Mouse (Mus musculus) ZHBTc4 (cell line): ENCODE results near the gene A930004D18Rik.

Source experiments
- DNase-seq: peaks from one replicate; pipeline ENCODE4 v3.0.0-alpha.2; 2011; ENCODE audit warnings: low read depth, low spot score

A930004D18Rik gene

GRCm38 (mm10) chr2:18038141-18038752 lies 710 bp upstream of the A930004D18Rik start:
- DNase-seq: no peak

GRCm38 (mm10) chr2:18034371-18035250 lies 2.9 kb downstream of the A930004D18Rik start:
- DNase-seq: no peak

GRCm38 (mm10) chr2:18033166-18034108 lies 4.1 kb downstream of the A930004D18Rik start:
- no peak for DNase-seq

GRCm38 (mm10) chr2:18032538-18032895 lies 5.0 kb downstream of the A930004D18Rik start:
- no peak for DNase-seq

- peak; percentile 90 for DNase-seq
These were observed 5.6 kb downstream of the A930004D18Rik start for GRCm38 (mm10) chr2:18031831-18032537.

- DNase-seq: peak; percentile 70
These were observed 6.2 kb downstream of the A930004D18Rik start for GRCm38 (mm10) chr2:18031271-18031821.

- no peak for DNase-seq
These were observed 7.0 kb downstream of the A930004D18Rik start for GRCm38 (mm10) chr2:18030581-18030980.

- no peak for DNase-seq
These were observed 7.9 kb downstream of the A930004D18Rik start for GRCm38 (mm10) chr2:18029656-18030055.

GRCm38 (mm10) chr2:18028140-18029021 lies 9.2 kb downstream of the A930004D18Rik start:
- peak; percentile 92 for DNase-seq

GRCm38 (mm10) chr2:18027448-18028139 lies 9.9 kb downstream of the A930004D18Rik start:
- DNase-seq: peak; percentile 100

- DNase-seq: peak; percentile 85
These were observed 11.2 kb downstream of the A930004D18Rik start for GRCm38 (mm10) chr2:18026116-18026947.

- DNase-seq: no peak
These were observed 11.8 kb downstream of the A930004D18Rik start for GRCm38 (mm10) chr2:18025781-18026115.

- peak; percentile 62 for DNase-seq
These were observed 12.4 kb downstream of the A930004D18Rik start for GRCm38 (mm10) chr2:18025116-18025515.

- DNase-seq: no peak
These were observed 14.7 kb downstream of the A930004D18Rik start for GRCm38 (mm10) chr2:18022886-18023285.

GRCm38 (mm10) chr2:18019122-18019521 lies 18.4 kb downstream of the A930004D18Rik start:
- DNase-seq: no peak

- DNase-seq: no peak
These were observed 20.2 kb downstream of the A930004D18Rik start for GRCm38 (mm10) chr2:18017321-18017720.

- no peak for DNase-seq
These were observed 20.9 kb downstream of the A930004D18Rik start for GRCm38 (mm10) chr2:18016639-18017038.

- peak; percentile 59 for DNase-seq
These were observed 22.0 kb downstream of the A930004D18Rik start for GRCm38 (mm10) chr2:18015581-18015980.
